Mouse (Mus musculus) embryonic stem cell, embryonic (primary cell): Measurements from ENCODE around the gene 0610009B22Rik.

Experiments
- CTCF ChIA-PET, 4 experiments: fragments of 300-600 bp in 2 of 4; fragments of 350-600 bp in 2 of 4; sonication (Branson Sonifier 250); formaldehyde crosslinking; loops; one replicate each; lab custom pipeline; 2022; ENCODE audit warnings: inconsistent platforms in 2 of 4; lab: Charles Lee
- POLR2A ChIA-PET, 4 experiments: fragments of 300-600 bp in 2 of 4; fragments of 350-600 bp in 2 of 4; sonication (Branson Sonifier 250); formaldehyde crosslinking; loops; one replicate each; lab custom pipeline; 2022; ENCODE audit warnings: antibody characterized with exemption in 4 of 4, inconsistent platforms in 1 of 4; lab: Charles Lee

The 0610009B22Rik gene

DNA sequence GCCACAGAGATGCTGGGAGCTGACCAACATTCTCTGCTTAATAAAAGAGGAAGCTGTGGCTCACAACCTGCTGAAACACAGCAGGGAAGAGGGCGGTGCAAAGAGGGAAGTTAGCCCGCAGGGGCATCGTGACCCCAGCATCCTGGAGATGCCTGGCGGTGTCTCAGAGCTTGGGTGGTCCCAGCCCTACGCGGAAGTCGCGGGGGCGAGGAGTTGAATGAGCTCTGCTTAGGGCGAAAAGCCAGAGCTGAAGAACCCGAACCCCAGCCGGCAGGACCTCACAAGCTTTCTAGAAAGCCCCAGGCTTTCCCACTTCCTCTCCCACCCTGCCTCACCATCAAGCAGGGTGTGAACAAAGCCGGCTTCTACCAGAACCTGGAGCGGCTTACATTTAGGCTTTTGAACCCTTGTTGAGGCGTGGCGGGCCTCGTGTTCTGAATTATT is 50.7 kb downstream of the 0610009B22Rik start:
- POLR2A ChIA-PET, result interaction anchor here (0.6 to 62.0 kb wide), 59 partner anchors 8 to 362 kb away, joined by 3 to 3635 read pairs (median 5); partner anchors contain the start of genes D930048N14Rik (in 4 of the 4), N4bp3 (in 4 of the 4), 0610009B22Rik (in 3 of the 4) and Hnrnpab (in 3 of the 4)
- CTCF ChIA-PET, result interaction anchor here (0.5 to 2.0 kb wide), 20 partner anchors 9 to 316 kb away, joined by 3 to 19 read pairs (median 4); partner anchors contain the start of genes D930048N14Rik (in 2 of the 4), N4bp3 (in 2 of the 4), 0610009B22Rik (in 1 of the 4) and Hnrnpab (in 1 of the 4)

DNA sequence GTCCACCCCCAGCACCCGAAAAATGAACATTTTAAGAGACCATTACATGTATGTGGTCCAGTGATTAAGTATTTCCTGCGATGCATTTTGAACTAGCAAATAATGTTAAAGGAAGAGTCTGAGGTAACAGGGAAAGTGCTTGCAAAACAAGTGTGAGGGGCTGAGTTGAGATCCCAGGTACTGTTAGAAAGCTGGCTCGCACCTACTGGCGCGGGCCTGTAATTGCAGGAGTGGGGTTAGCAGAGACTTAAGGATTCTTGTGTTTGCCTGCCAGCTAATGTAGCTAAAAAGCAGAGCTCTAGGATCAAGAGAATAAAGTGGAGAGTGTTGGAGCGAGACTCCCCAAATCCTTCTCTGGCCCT is 52.4 kb downstream of the 0610009B22Rik start:
- CTCF ChIA-PET, result interaction anchor here (0.6 to 1.9 kb wide), 20 partner anchors 10 to 99 kb away, joined by 3 to 15 read pairs (median 4); partner anchors contain the start of genes D930048N14Rik (in 2 of the 4), N4bp3 (in 2 of the 4), 0610009B22Rik (in 1 of the 4) and Hnrnpab (in 1 of the 4)
- POLR2A ChIA-PET, result interaction anchor here (0.6 to 62.0 kb wide), 53 partner anchors 8 to 1387 kb away, joined by 3 to 3635 read pairs (median 5); partner anchors contain the start of genes 0610009B22Rik (in 4 of the 4), Hnrnpab (in 4 of the 4), Nhp2 (in 3 of the 4) and Phykpl (in 3 of the 4)

DNA sequence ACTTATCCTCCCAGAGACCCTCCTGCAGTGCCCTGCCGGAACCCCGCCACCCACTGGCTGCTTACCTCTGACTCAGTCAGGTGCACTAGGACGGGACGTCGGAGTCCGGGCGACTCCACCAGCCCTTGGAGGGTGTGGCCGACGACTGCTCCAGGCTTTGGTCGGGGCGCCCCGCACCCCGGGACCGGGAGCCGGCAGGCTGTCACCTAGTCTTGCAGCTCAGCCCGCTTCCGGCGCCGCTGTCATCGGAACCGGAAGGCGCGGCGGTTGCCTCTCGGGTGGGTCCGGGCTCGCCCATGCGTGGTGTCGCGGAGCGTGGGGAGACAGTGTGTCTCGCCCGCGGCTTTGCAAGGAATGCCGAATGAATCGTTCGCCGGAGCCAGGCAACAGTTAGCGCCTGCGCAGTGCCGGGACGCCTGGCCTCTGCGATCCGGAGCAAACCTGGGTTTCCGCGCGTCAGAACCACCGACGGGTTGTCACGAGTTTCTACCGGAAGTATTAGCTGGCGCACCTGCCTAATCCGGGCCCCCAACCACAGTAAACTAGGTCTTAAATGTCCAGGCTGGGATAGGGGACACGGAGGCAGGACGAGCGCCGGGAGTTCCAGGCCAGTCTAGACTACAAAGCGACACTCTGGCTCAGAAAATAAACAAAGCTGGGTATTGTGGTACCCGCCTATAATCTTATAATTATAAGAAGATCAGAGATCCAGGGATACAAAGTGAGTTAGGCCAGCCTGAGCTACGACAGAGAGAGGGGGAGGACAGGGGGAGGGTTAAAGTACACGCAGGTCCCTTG is 53.0 kb downstream of the 0610009B22Rik start, which contains the start of gene Rmnd5b:
TSS of gene Rmnd5b (minus strand) at position 372 of the 798 bp plus-strand sequence.
- ChIA-PET POLR2A (interaction anchor here (0.6 to 62.0 kb wide), 50 partner anchors 8 to 1386 kb away, joined by 3 to 3635 read pairs (median 6); partner anchors contain the start of genes 0610009B22Rik (in 4 of the 4), Hnrnpab (in 4 of the 4), Nhp2 (in 3 of the 4) and Phykpl (in 3 of the 4)), CTCF (interaction anchor here (0.6 to 1.9 kb wide), 20 partner anchors 9 to 100 kb away, joined by 3 to 15 read pairs (median 4); partner anchors contain the start of genes D930048N14Rik (in 2 of the 4), N4bp3 (in 2 of the 4), 0610009B22Rik (in 1 of the 4) and Hnrnpab (in 1 of the 4))
